Mouse (Mus musculus) CH12F3 (cell line): ENCODE data around the gene Olfr370.

Experiments
- in situ Hi-C: fragments of 300-500 bp; cut with MboI; formaldehyde crosslinking; loops from 2 replicates; pipeline ENCODE4 v1.14.3; 2020; ENCODE audit warnings: low sequenced_read_pairs

Gene Olfr370

DNA sequence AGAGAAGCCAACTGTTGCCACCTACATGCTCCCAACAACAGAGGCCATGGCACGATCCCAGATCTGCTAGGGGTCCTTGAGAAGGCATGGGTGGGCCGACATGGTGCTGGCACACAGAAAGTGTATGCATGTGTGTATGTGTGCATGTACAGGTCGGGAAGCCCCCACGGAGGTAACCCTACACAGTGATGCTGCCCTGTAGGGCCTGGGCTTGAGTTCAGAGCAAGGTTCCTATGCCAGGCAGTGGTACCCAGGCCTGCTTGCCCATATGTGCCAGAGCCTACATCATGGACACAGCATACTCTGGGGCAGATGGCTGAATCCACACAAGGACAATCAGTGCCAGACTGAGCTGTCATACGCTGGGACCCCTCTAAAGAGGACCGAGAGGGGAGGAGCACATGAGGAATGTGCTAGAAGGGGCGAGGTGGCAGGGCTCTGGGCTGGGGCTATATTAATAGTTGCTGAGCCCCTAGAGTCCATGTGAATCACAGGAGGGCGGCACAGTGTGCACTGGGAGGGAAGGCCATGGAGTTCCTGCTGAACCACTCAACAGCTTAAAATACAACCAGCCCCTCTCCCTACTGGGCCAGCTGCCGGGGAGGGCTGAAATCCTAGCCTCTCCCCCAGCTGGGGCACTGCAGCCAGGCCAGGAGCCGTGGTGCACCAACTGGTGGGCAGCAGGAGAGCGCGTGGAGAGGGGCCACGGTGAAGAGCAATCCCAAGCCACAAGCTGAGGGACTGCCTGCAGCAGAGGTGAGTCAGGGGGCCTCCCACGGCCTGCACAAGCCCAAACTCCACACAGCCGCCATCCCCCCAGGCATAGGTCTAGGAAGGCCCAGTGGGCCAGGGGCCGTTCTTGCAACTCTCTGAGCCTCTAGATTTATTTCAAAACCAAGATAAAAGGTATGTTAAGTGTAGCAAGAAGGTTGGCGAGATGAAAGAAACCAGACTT, 40.3 kb downstream of the Olfr370 start:
- in situ Hi-C loops: no loop called here

DNA sequence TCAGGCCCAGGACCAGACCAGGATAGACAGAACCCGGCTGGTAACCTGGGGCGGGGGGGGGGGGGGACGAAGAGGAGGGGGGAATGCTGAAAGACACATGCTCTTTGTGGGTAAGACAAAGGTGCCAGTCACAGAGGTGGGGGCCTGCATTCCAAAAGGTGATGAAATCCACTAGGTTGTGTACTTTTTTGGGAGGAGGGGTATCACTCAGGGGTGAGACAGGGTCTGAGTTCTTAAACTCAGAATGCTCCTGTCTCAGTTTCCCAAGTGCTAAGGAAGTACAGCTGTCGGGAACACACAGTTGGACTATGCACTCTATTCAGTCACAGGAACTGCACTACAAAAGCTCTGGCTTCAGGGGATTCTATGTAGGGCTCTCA, 40.9 kb downstream of the Olfr370 start:
- in situ Hi-C loops: no loop called here

DNA sequence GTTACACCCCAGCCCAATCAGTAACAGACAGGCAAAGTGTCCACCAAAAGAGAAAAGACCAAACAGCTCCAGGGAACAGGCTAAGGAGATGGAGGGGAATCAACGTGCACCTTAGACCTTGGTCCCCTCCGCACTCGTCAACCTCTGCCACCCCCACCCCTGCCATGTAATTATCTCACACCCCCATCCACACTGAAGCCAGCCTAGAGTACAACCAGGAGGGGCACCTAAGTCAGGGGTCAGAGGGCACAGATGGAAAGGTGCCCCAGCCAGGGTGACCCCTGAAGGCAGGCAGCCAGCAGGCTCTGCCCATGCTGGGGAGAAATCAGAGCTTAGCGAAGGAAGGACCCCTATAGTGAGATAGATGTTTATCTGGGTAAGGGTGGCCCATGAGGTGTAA, 41.3 kb downstream of the Olfr370 start:
- in situ Hi-C loops: no loop called here

DNA sequence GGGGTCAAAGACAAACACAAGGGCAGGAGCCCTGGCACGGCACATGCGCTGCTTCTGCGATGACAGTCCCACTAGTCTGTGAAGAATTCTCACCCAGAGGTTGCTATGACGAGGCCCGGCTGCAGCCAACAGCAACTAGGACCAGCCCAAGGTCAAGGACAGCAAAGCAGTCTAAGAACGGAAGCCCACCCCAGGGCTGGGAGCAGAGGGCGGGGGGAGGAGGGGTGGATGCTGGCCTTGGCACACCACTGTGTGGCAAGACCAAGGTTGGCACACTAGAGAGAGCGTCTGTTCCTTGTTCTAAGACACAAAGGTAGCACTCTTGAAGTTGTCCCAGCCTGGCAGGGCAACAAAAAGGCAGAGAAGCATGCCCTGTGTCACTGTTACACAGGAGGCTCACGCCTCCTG, 41.8 kb downstream of the Olfr370 start:
- in situ Hi-C loops: no loop called here

DNA sequence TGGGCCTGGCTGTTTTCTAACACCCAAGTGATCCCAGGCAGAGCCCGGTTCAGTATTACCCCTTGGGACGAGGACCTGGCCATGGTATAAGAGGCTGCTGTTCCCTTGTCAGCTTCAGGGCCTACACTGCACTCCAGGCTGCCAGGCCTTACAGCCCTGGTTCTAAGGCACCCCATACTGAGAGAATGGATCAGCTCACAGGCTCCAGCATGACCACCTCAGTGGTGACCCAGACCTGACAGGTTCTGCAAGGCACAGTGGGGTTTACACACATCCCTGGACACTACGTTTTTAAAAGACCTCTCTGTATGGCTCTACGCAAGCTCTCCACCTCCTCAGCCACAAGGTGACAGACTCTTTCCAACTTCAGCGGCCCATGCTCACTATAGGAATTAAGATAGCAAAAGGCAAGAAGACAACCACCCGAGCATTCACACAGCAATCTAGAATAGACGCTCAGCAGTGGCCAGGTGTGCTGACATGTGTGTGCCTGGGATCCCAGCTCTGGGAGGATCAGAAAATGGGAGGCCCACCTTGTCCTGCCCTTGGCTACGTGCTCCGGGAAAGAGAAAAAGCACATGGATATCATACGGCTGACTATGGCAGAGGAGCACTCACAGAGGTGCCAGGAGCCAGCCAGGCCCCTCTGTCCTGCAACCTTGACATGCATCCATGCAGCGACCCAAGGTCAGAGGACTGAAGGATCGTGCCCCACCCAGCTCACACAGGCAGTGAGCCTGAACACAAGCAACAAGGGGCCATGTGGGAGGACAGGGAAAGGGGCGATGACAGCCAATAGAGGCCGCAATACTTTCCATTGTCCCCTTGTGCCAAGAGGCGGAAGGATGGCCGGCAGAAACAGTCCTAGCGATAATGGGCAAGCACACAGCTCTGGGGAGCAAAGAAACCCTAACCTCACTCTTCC, 42.8 kb downstream of the Olfr370 start:
- in situ Hi-C loops: no loop called here

DNA sequence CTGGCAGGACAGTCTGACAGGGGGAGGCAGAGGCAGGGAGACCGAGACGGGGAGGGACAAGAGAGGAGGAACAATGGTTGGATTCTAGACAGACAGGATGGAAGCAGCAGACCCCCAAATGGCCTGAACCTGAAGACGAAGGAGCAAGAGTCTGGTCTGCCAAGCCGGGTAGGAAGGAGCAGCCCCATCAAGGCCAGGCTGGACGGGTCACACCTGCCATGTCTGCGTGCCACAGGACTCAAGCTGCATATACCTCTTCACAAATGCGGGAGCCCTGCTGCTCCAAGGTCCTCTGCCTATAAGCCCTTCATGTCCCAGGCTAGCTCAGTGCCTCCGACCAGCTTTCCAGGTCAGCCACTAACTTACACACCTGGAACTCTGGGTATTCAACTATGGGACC, 44.1 kb downstream of the Olfr370 start:
- in situ Hi-C loops: no loop called here

DNA sequence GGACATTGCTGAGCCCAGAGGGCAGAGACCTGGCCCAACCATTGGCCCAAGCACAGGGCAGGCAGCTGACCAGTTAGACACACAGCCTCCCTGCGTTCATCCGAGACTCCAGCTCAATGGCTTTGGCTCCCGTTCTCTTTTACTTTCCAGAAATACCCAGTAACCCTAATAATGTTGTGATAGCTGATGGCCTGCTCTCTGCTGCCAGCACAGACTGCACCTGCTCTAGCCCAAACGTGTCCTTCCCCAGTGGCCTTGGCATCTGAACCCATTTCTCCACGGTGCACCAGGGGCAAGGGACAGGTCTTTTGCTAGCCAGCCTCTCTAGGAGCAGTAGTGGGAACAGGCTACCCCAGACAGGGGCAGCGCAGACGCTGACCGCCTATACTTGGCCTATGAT, 45.2 kb downstream of the Olfr370 start:
- in situ Hi-C loops: no loop called here

DNA sequence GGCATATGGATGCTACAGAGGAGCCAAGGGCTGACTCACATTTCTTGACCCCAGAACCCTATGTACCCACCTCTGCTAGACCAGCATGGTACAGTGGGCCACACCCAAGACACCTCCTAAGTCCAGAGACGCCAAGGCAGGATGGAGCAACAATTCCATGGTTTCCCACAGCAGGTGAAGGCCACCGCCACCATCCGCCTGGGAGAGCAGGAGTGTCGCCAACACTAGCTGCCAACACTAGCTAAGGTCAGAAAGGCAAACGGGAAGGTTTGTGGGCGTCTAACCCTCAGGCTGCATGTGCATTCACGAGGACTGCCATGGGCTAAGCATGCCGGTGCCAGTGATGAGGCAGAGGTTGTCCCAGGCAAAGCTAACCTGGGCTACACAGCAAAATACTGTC, 46.6 kb downstream of the Olfr370 start:
- in situ Hi-C loops: no loop called here

DNA sequence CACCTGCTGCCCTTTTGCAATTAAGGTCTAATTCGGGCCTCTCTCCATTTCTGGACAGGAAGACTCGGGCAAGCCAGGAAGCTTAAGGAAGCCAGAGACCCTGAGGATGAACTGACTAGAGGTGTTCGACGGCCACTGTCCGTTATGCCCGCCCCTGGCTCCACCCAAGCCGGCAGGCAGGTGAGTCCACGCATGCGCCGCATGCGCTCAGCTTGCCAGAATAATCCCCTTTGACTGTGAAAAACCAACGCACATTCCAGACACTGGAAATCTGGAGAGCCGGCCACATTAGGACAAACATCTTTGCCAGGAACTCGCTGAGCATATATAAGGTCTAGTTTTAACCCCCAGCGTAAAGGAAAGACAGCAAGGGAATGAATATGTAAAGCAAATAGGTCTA, 47.7 kb downstream of the Olfr370 start:
- in situ Hi-C loops: no loop called here

DNA sequence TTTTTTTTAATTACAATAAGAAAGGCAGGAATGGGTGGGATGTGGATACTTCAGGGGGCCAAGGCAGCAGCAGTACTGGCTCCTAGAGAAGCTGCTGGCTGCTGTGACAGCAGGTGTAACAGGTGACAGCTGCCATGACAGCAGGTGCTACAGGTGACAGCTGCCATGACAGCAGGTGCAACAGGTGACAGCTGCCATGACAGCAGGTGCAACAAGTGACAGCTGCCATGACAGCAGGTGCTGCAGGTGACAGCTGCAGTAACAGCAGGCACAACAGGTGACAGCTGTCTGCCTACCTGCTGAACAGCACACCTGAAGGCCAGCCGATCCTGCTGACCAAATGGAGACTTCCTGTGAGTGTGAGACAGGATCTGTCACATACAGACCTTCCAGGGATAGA, 49.2 kb downstream of the Olfr370 start:
- in situ Hi-C loops: no loop called here

DNA sequence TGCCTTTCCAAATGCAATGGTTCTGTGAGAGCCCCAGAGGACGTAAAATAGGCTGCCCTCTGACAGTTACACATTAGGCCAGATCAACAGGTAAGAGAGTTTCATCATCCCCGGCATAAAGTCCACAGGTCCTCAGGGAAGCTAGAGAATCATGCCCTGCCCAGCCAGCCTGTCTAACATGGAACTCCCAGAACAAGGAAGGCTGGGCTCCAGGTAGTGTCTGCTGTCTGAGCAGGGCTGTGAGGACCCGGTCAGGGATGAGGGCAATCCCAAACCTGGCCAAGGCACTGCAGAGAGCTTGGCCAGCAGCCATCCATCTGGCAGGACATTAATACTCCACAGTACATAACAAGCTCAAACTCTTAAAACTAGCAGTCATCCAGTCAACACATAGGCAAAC, 49.8 kb downstream of the Olfr370 start:
- in situ Hi-C loops: no loop called here

DNA sequence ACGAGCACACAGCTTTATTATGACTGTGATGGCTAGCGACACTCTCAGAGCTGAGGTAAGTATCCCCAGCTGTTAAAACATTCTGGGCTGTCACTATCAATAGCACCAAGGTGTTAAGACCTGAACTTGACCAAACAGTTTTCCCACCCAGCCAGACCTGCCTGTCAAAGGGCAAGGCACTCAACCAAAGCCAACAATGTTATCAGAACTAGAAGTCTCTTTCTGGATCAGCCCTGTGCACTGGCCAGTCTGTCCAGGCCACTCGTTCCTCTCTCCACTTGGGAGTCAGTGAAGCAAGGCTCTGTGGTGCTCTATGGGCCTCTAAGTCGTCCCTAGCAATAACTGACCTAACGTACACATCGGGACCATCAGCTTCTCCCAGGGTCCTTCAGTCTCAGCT, 52.1 kb downstream of the Olfr370 start:
- in situ Hi-C loops: no loop called here

DNA sequence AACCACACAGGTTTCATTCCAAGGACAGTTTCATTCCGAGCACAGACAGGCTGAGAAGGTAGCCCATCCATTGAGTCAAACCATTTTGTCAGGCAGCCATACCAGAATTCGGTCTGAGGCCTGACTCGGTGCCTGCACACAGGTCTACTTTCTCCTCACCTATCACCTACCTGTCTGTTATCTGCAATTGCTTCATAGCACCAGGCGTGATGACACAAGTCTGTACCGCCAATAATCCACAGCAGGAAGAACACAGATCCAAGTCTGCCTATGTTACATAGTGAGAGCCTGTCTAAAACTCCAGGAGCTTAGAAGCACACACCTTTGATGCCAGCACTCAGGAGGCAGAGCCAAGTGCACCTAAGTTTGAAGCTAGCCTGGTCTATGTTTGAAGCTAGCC, 53.3 kb downstream of the Olfr370 start:
- in situ Hi-C loops: no loop called here

DNA sequence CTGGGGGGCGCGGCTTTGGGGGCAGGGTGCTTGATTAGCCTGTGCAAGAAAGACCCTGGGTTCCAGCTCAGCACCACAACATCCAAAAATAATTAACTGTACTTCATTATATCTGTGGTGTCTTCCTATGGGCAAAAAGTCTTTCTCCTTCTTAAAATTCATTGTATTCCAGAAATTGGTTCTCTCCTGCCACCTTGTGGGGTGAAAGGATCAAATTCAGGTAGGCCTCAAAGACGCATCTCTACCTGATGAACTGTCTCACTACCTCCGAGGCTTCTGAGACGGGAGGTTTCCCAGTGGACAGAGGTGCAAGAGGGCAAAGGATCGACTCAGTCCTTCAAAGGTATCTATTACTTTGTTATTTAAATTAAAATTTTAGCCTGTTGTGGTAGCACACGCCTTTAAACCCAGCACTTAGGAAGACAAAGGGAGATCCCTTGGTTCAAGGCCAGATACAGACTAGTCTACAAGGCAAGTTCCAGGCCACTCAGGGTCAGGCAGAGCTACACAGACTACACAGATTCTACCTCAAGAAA, 55.0 kb downstream of the Olfr370 start:
- in situ Hi-C loops: no loop called here

DNA sequence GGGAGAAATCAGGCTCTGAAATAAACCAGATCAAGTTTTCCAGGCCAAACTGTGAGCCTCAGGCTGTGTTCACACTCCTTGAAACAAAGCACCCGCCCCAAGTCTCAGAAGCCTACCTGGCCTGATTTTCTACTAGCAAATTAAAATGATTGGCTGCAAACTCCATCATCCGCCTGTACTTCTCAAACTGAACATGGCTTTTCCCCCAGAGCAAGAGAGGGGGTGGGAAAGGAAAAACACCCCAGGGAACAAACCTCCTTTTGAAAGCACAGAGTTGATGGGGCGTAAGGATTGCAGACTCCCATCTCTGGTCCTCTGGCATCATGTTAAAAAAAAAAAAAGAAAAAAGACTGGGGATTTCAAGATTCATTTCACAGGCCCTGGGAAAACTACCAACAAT, 57.1 kb downstream of the Olfr370 start:
- in situ Hi-C loops: no loop called here

DNA sequence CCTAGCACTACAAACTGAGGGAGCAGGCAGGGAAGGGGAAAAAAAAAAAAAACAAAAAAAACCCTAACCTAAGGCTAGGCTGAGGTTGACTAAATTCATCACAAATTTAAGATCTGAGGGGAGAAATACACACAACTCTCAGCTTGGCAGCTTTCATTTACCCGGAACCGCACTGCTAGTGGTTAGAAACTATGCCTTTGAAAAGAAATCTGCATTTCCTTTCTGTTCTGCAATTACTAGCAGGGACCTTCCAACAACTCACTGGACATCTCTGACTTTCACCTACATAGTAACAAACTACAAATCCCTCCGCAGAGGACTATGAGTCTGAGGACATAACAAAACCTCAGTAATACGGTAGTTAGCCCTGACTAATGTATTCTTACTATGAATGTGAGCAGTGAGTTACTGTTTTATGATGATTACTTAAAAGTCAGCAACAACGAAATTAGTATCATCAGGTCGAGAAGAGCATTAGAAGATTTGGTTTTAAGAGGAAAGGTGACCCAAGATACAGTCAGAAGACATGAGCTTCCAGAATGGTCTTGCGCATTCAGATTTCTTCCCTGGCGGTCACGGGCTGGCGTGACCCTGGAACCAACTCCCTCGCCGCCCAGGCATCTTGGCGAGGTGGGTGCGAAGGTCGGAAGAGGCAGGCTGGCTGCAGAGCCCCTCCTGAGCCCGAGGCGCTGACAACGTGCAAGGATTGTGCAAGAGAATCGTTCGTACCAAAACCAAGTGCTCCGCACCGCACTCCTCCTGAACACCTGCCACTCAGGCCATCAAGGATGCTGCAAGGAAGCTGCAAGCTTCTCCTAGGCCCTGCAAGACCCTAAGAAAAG, 58.0 kb downstream of the Olfr370 start:
- in situ Hi-C loops: no loop called here

DNA sequence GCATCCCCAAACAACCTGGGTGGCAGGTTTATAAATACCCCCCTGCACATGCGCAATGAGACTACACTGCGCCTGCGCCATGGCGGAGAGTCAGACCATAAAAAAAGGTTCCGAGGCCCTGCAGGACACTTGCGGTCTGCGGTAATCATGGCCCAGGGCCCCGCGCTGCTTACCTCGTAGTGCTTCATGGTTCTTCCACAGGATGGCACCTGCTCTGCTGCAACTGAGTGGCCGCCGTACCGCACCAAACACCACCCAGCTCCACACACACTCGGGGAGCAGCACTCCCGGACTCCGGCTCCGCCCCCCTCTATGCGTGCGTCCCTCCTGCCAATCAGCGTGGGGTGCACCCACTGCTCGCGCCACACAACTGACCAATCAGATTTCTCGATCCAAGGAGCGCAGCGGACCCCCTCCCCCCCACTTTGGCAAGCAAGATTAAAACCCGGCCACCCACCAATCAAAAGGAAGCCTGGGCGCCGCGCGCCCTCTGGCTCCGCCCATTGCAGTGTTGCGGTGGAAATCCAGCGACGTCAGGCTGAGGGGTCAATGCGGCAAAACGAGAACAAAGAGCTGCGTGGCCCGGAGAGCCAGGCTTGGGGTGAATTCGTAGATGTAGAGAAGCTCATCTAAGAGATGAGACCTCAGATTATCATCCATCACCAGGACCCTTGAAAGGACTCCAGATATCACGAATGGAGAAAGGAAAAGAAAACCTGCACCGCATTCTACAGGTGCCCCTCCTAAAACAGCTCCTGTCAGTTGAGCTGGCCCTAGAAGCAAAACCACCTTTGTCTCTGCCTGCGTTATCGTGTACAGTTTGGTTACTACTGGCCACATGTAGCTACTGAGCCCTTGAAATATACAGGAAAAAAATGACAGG, 58.8 kb downstream of the Olfr370 start:
- in situ Hi-C loops: no loop called here
